Mouse (Mus musculus) neural tube, embryonic 15.5 days (tissue): ENCODE results near the gene Gsto2. TPM values are rescaled to one million over a fixed set of nuclear protein-coding genes. Genes with fewer than 3 reads are reported as not detected.

Source experiments
- ATAC-seq: fragments of 200-750 bp; cut with Nextera tagmentation; 2 replicates; pipeline ENCODE4 v1.8.0; 2017; ENCODE audit warnings: mild to moderate bottlenecking, moderate TSS enrichment, moderate library complexity; ENCODE audit not compliant: low FRiP score
- H3K27ac ChIP-seq: fragments of 300-500 bp; sonication (generic); replicated peaks from 2 replicates; pipeline ENCODE4 v1.5.1; 2015; ENCODE audit warnings: mild to moderate bottlenecking, inconsistent platforms
- H3K27me3 ChIP-seq: fragments of 300-500 bp; sonication (generic); replicated peaks from 2 replicates; pipeline ENCODE4 v1.6.1; 2015; ENCODE audit warnings: inconsistent platforms
- H3K36me3 ChIP-seq: fragments of 300-500 bp; sonication (generic); 2 replicates; pipeline ENCODE4 v1.6.1; 2015; ENCODE audit warnings: inconsistent platforms
- H3K4me1 ChIP-seq: fragments of 300-500 bp; sonication (generic); 2 replicates; pipeline ENCODE4 v1.6.1; 2015; ENCODE audit warnings: inconsistent platforms
- H3K4me2 ChIP-seq: fragments of 300-500 bp; sonication (generic); 2 replicates; pipeline ENCODE4 v1.6.1; 2015; ENCODE audit warnings: inconsistent platforms, mild to moderate bottlenecking, moderate library complexity
- H3K4me3 ChIP-seq: fragments of 300-500 bp; sonication (generic); replicated peaks from 2 replicates; pipeline ENCODE4 v1.5.1; 2015; ENCODE audit warnings: mild to moderate bottlenecking, inconsistent platforms
- H3K9ac ChIP-seq: fragments of 300-500 bp; sonication (generic); replicated peaks from 2 replicates; pipeline ENCODE4 v1.6.1; 2015; ENCODE audit warnings: mild to moderate bottlenecking, inconsistent platforms
- H3K9me3 ChIP-seq: fragments of 300-500 bp; sonication (generic); replicated peaks from 2 replicates; pipeline ENCODE4 v1.6.1; 2016; ENCODE audit warnings: inconsistent platforms
- WGBS: fragments of 180-500 bp; shearing (Covaris S2); methylation state at CpG from one replicate; pipeline ENCODE4 v1.1.7; 2015; ENCODE audit warnings: mixed read lengths; 5-methylcytosine and 5-hydroxymethylcytosine counted together
- polyA plus RNA-seq: library from polyadenylated mRNA; unstranded; fragments of >200 nt; fragmentation: Nextera tagmentation; extraction: Ambion mirVana; gene quantifications from 2 replicates; pipeline ENCODE4 v1.2.1, GENCODE M21; 2015

Gsto2 gene
- polyA plus RNA-seq, 1 experiment from 2014 or later: 1.8 TPM

DNA sequence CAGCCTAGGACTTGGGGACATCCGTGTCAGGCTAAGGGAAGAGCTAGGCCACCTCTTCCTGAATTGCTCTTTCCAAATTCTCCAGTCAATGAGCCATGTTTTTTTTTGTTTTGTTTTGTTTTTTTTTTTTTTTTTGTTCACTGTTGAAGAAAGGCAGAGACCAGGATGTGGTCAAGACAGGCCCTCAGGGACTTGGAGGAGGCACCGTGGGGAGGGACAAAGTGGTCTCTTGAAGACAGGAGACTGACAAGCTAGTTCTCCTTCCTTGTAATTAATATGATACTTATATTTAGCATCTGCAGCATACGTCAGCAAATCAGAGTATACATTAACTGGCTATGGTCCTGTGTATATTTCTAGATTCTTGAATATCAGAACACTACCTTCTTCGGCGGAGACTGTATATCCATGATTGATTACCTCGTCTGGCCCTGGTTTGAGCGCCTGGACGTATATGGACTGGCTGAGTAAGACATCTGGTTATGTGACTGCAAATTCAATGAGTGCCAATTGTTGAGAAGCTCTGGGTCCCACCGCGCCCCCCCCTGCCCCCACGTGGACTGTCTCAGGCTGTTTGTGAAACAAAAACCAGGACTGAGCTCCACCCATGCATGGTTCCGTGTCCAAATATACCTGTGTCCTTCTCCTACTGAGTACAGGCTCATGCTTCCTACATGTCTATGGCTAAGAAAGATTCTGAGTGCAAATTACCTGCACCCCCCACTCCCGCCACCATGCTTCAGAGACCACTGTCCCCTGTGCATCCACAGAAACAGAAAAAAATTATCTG lies 19.2 kb downstream of the Gsto2 start:
- H3K27me3 ChIP-seq: no peaks in the 10 kb centered on the region
- H3K9me3 ChIP-seq: no peaks in the 10 kb centered on the region
- no peak overlapping the region for H3K4me2 ChIP-seq
- H3K4me1 ChIP-seq: peaks cover 3% of the 10 kb centered on the region; the same call in 1 of the 2 replicates
- no peaks in the 10 kb centered on the region for H3K36me3 ChIP-seq
- H3K27ac ChIP-seq: no peak overlapping the region
- H3K9ac ChIP-seq: no peak overlapping the region
- H3K4me3 ChIP-seq: no peak overlapping the region
- ATAC-seq: no peak
- 75% methylated on average over 13 of the region's 13 CpGs for WGBS

DNA sequence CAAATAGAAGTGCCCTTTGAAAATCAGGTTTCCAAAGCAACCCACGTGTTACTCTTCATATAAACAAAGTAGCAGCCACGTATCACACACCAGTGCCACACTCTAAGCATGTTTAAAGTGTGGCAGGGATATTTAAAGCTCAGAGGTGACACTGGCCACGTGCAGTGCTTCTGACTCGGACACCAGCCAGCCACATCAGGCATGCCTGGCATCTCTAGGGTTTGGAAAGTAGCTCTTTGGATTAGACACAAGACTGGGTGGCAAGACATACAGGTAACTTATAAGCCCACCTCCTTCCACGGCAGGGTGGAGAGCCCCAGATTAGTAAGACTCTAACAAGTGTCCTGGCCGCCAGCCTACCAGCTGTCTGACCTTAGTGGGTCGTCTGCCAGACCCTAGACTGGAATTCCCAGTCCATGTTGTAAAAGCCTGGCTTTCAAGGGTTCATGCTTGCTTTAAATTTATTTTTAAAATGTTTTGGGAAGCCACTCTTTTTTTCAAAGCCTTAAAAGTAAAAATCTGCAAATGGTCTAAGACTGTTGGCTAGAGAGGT lies 19.9 kb downstream of the Gsto2 start:
- Histone ChIP-seq H3K4me2 (no peak overlapping the region), H3K4me3 (no peak overlapping the region)
- 77% methylated on average over 7 of the region's 7 CpGs for WGBS

DNA sequence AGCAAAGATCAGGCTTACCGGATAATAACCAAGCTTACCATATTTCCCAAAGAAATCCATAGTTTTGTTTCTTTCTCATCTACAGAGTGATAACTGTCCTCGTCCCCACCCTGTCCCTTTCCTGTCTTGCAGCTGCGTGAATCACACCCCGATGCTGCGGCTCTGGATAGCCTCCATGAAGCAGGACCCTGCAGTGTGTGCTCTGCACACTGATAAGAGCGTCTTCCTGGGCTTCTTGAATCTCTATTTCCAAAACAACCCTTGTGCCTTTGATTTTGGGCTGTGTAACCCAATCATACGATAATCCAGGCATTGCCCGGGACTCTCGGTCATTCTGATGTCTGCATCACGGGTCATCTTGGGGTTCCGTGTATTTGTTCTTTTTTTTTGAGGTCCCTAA lies 20.6 kb downstream of the Gsto2 start:
- no peak overlapping the region for H3K9ac ChIP-seq
- H3K27ac ChIP-seq: no peak overlapping the region
- no peak for ATAC-seq
- peaks cover 4% of the 10 kb centered on the region for H3K4me1 ChIP-seq
- no peak overlapping the region for H3K4me2 ChIP-seq
- H3K36me3 ChIP-seq: no peaks in the 10 kb centered on the region
- 91% methylated on average over 11 of the region's 11 CpGs for WGBS
- H3K27me3 ChIP-seq: no peaks in the 10 kb centered on the region
- H3K9me3 ChIP-seq: no peaks in the 10 kb centered on the region
- H3K4me3 ChIP-seq: no peak overlapping the region

More for the DNA sequence above, 19.9 kb downstream of the Gsto2 start:
- Histone ChIP-seq H3K27ac (no peak overlapping the region), H3K9me3 (no peaks in the 10 kb centered on the region), H3K36me3 (no peaks in the 10 kb centered on the region), H3K27me3 (no peaks in the 10 kb centered on the region), H3K4me1 (peaks cover 7% of the 10 kb centered on the region), H3K9ac (no peak overlapping the region)
- ATAC-seq: no peak

DNA sequence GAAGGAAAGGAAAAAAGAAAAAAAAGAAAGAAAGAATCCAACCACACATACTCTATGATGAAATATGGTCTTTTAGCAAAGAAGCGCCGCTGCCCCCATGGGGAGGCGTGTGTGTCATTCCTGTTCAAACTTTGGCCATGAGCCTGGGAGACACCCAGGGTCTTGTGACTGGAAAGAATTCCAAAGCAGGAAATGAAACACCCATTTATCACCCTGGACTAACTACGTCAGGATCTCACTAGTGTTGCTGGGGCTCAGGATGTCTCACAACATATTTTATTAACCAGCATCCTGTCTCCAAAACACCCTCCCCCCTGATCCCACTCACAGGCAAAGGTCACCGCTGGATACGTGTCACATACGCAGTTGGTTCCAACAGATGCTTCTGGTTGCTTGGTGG lies 21.3 kb downstream of the Gsto2 start:
- 76% methylated on average over 7 of the region's 7 CpGs for WGBS
- ATAC-seq: no peak

DNA sequence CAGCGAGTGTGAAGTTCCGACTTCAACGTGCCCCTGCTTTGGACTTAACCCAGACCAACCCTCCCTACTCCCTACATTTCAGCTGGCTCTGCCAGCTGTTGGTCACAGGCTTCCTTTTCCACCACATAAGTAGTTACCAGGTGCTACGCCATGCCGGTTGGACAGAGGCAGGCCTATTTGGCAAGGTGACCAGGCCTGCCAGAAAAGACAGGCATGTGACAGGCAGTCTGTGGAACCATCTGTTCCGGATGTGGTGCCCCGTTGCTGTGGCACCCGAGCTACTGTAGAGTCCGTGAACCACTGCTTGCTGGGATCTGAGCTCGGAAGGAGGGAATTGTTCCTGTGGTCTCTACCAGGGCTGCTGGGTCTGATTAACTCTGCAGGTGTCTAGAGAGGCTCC lies 22.1 kb downstream of the Gsto2 start:
- Histone ChIP-seq H3K4me3 (no peak overlapping the region), H3K9me3 (no peaks in the 10 kb centered on the region), H3K36me3 (no peaks in the 10 kb centered on the region), H3K4me2 (no peak overlapping the region), H3K4me1 (peaks cover 4% of the 10 kb centered on the region; the same call in 1 of the 2 replicates), H3K27ac (no peak overlapping the region), H3K27me3 (no peaks in the 10 kb centered on the region), H3K9ac (no peak overlapping the region)
- no peak for ATAC-seq
- 88% methylated on average over 10 of the region's 10 CpGs for WGBS

More for the DNA sequence above, 21.3 kb downstream of the Gsto2 start:
- Histone ChIP-seq H3K9ac (no peak overlapping the region), H3K36me3 (no peaks in the 10 kb centered on the region), H3K27ac (no peak overlapping the region), H3K4me3 (no peak overlapping the region), H3K4me1 (peaks cover 4% of the 10 kb centered on the region; the same call in 1 of the 2 replicates), H3K4me2 (no peak overlapping the region), H3K9me3 (no peaks in the 10 kb centered on the region), H3K27me3 (no peaks in the 10 kb centered on the region)

DNA sequence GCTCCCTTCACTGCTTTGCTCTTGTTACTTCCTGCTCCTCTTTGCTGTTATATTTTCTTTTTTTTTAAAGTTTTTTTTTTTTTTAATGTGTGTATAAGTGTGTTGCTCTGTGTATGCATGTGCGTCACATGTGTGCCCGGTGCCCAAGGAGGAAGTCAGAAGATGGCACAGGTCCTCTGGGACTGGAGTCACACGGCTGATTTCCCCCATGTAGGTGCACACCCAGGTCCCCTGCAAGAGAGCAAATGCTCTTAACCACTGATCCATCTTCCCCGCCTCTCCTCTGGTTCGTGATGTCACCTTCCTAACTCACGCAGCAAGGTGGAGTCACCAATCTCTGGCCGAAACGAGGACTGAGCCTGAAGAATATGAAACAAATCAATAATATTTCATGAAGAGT lies 22.7 kb downstream of the Gsto2 start:
- H3K9me3 ChIP-seq: no peaks in the 10 kb centered on the region
- H3K27ac ChIP-seq: no peak overlapping the region
- peaks cover 4% of the 10 kb centered on the region; the same call in 1 of the 2 replicates for H3K4me1 ChIP-seq
- no peaks in the 10 kb centered on the region for H3K36me3 ChIP-seq
- no peak overlapping the region for H3K4me3 ChIP-seq
- no peak overlapping the region for H3K4me2 ChIP-seq
- WGBS: 94% methylated on average over 8 of the region's 8 CpGs
- ATAC-seq: no peak
- no peaks in the 10 kb centered on the region for H3K27me3 ChIP-seq
- H3K9ac ChIP-seq: no peak overlapping the region

DNA sequence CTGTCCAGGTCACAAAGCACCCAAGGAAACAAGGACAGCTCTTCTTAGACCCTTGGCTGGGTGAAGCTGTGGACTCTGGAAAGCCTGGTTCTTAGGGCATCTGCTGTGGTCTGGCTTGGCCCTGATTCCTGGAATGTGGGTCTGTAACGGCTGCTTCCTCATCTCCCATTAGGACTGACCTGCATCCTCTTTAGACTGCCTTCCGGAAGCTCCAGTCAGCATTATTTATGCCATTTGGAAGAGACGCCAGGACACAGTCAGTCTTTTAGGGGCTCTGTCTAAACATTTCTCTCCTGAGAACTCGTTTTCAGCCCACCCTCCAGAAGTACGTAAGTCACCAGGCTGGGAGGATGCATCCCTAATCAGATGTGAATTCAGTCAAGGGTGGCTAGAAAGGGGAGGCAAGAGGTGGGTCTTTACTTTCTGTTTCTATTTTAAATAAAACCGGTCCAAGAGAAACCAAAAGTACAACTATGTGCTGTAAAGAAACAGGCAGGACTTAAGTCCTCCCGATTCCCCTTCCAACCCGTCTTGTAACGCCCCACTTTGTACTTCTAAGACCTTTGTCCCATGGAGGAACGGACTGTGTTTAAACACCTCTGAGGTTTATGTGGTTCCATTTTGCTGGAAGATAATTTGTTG lies 25.3 kb downstream of the Gsto2 start:
- no peak for ATAC-seq
- Histone ChIP-seq H3K4me2 (no peak overlapping the region), H3K9ac (no peak overlapping the region), H3K9me3 (no peaks in the 10 kb centered on the region), H3K4me1 (peaks cover 4% of the 10 kb centered on the region; the same call in 1 of the 2 replicates), H3K36me3 (no peaks in the 10 kb centered on the region), H3K27ac (peak overlapping the region; percentile 10; the same call in 1 of the 2 replicates), H3K27me3 (no peaks in the 10 kb centered on the region), H3K4me3 (no peak overlapping the region)
- WGBS: 59% methylated on average over 10 of the region's 10 CpGs

DNA sequence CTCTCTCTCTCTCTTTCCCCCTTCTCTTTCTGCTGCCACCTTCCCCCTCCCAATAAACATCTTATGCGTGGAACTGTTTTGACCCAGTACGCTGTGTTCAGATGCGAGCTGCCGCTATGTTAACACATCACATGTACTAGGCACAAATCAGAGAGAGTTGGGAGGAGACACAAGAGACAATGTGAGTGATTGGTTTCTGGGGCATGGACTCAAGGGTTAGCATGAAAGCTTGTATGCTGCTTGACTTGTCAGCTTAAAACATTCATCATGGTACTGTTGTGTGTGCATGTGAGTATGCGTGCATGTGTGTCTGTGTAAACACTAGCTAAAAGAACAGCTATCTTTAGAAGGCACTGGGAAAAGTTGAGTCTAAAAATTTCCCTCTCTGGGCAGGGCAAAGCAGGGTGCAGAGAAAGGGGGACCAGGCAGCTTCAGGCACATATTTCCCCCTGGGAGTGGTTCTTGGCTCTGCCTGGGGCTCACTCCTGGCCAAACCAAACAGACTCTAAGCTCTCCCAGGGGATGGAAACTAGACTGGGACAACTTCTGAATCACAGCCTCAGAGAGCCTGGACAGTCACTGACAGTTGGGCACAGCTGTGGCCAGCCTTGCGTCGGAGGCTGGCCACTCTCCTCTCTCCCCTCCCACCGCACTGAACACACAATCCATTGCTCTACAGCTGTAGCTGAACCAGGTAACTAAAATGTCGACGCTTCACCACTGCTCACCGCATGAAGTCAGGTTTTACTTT lies 26.4 kb downstream of the Gsto2 start:
- H3K27ac ChIP-seq: no peak overlapping the region
- no peak overlapping the region for H3K4me2 ChIP-seq
- ATAC-seq: no peak
- no peaks in the 10 kb centered on the region for H3K36me3 ChIP-seq
- H3K9ac ChIP-seq: no peak overlapping the region
- H3K9me3 ChIP-seq: no peaks in the 10 kb centered on the region
- H3K4me3 ChIP-seq: no peak overlapping the region
- no peaks in the 10 kb centered on the region for H3K27me3 ChIP-seq
- H3K4me1 ChIP-seq: peaks cover 4% of the 10 kb centered on the region; the same call in 1 of the 2 replicates
- 80% methylated on average over 11 of the region's 11 CpGs for WGBS

DNA sequence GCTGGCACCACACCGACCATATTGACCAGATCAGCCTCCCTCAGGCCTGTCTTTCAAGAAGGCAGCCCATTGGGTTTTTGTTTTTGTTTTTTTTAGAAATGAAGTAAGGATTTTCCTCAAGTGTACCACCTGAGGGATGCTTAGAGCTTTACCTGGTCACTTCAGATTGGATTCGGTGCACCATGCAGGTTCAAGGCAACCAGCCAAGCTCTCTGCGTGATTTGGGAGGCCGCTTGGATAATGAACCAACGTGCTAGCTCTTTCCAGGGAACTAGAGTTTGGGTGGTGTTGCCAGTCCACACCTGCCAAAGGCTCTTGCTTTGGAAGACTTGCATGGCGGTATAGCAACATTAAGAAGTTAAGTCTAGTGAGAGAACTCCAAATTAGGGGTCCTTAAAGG lies 27.8 kb downstream of the Gsto2 start:
- ATAC-seq: no peak
- WGBS: 90% methylated on average over 6 of the region's 6 CpGs
- H3K27ac ChIP-seq: no peak overlapping the region
- peaks cover 4% of the 10 kb centered on the region; the same call in 1 of the 2 replicates for H3K4me1 ChIP-seq
- H3K4me2 ChIP-seq: no peak overlapping the region
- H3K36me3 ChIP-seq: no peaks in the 10 kb centered on the region; the same call in 1 of the 2 replicates
- no peaks in the 10 kb centered on the region for H3K9me3 ChIP-seq
- H3K9ac ChIP-seq: no peak overlapping the region
- no peak overlapping the region for H3K4me3 ChIP-seq
- no peaks in the 10 kb centered on the region for H3K27me3 ChIP-seq

DNA sequence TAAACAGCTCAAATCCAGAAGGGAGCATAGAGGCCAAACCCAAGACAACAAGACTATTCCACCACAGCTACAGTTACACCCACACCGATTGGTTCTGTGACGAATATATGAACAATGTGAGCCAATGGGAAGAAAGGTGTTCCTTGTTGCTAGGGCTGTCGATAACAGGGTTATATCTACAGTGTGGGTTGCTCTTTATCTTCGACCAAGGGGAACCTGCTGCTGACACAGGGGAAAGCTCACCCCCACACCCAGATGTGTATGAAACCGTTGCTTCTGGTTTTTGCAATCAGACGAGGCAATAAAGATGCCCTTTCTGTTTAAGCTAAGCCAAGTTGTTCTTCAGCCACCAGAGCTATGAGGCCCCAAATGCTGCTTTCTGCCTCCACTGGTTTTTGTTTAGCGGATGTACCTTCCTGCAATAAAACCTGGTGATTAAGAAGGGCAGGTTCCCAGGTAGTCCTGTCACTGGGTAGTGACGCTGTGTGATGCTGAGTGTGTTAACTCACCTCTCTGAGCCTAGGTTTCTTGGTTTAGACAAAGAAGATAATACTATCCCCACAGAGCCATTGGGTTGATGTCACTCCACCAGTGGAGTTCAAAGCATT lies 33.2 kb downstream of the Gsto2 start:
- no peaks in the 10 kb centered on the region for H3K27me3 ChIP-seq
- H3K9me3 ChIP-seq: no peaks in the 10 kb centered on the region
- WGBS: 91% methylated on average over 8 of the region's 8 CpGs
- H3K4me1 ChIP-seq: peaks cover 12% of the 10 kb centered on the region; the same call in 1 of the 2 replicates
- ATAC-seq: no peak
- H3K27ac ChIP-seq: no peak overlapping the region
- H3K4me2 ChIP-seq: no peak overlapping the region
- no peak overlapping the region for H3K4me3 ChIP-seq
- H3K36me3 ChIP-seq: no peaks in the 10 kb centered on the region; the same call in 1 of the 2 replicates
- H3K9ac ChIP-seq: no peak overlapping the region

DNA sequence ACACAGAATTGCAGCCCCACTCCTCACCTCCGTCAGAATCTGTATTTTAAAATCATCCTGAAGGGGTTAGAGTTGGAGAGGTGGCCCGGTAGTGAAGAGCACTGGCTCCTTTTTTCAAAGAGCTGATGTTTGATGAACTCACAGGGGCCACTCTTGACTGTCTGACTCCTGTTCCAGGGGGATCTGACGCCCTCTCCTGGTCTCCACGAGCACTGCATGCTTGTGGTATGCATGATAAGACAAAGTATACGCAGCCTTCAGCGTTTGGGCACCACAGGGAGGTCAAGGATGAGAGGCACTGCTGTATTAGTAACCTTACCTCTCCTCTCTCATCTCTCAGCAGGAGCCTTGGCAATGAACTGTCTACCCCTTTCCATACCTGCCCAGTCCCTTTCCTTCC lies 34.7 kb downstream of the Gsto2 start:
- H3K27me3 ChIP-seq: no peaks in the 10 kb centered on the region
- H3K4me2 ChIP-seq: no peak overlapping the region
- H3K4me1 ChIP-seq: peaks cover 18% of the 10 kb centered on the region; the same call in 1 of the 2 replicates
- 68% methylated on average over 6 of the region's 6 CpGs for WGBS
- no peaks in the 10 kb centered on the region; the same call in 1 of the 2 replicates for H3K36me3 ChIP-seq
- H3K27ac ChIP-seq: no peak overlapping the region
- no peak for ATAC-seq
- H3K9me3 ChIP-seq: no peaks in the 10 kb centered on the region
- no peak overlapping the region for H3K4me3 ChIP-seq
- no peak overlapping the region for H3K9ac ChIP-seq
